Mouse (Mus musculus) naive thymus-derived CD4-positive, alpha-beta T cell, adult 2 months (primary cell): ENCODE measurements around the gene Tbc1d16.
"Not testable (repeated sequence)": the region's sequence is repeated elsewhere in the genome, so short reads cannot be mapped to it uniquely, and the experiment has no call there.

Source experiments
- DNase-seq: peaks from one replicate; pipeline ENCODE4 v3.0.0-alpha.2; 2011; ENCODE audit warnings: low read depth

The Tbc1d16 gene

DNA sequence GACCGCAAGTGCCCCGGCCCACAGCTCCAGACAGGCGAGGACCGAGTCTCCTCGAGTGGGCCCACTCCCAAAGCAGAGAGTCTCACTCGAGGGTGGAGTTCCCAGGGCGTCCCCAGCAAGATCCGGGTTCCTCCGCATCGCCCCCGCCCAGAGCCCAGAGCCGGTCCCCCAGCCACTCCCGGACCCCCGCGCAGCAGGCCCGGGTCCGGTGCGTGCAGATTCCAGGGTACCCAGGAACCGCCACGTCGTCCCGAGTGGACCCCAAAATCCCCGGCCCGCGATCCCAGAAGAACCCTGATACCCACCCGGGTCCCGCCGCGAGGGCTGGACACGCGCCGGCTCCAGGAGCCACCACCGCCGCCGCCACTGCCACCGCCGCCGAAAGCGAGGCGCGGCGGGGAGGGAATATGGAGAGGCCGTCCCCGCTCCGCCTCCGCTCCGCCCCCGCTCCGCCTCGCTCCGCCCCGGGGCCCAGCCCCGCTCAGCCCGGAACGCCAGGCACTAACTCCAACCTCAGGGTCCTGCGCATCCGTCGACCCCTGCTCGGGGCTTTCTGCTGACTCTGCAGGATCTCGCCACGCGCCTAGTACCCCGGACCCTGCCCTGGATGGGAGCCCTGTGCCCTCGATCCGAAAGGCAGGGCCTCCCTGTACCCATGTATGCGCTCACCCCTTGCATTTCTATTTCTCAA, at the start of gene Tbc1d16, which contains the start of gene Ccdc40:
Tbc1d16 (minus strand) TSS at position 409 of the 691 bp plus-strand sequence.
Ccdc40 (plus strand) TSS at position 482 of the 691 bp plus-strand sequence.
- peak; percentile 80 for DNase-seq

DNA sequence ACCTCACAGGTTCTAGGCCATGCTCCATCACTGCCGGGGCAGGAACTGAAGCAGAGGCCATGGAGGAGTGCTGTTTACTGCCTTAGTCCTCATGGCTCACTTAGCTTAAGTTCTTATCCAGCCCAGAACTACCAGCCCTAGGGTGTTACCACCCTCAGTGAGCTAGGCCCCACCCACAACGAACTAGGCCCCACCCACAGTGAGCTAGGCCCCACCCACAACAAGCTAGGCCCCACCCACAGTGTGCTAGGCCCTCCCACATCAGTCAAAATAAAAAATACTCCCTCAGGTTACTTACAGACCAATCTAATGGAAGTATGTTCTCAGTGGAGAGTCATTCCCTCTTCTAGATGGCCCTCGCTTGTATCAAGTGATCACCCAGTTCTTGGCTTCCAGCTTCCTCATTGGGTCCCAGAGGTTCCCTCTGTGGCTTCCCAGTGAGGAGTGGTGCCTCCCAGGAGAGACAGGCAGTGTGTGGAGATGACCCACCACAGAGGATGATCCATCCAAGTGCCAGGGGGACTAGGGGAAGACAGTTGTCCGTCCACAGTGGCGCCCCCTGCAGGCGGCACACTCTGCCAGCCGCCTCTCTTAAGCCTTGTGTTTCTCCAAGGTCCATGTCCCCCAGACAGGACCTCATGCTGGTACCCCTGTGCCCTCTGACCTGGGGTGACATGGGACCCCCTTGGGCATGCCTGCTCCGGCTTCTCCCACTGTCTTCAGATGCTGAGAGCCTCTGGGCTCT, 45.1 kb upstream of the Tbc1d16 start:
- peak; percentile 49 for DNase-seq

DNA sequence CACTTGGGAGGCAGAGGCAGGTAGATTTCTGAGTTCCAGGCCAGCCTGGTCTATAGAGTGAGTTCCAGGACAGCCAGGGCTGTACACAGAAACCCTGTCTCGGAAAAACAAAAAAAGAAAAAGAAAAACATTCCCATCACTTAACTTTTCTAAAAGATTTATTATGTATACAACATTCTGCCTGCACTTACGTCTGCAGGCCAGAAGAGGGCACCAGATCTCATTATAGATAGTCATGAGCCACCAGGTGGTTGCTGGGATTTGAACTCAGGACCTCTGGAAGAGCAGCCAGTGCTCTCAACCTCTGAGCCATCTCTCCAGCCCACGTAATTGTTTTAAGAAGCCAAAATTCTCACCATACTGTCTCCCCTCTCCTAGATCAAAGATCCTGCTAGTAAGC, 44.2 kb upstream of the Tbc1d16 start:
- not testable (repeated sequence) for DNase-seq

DNA sequence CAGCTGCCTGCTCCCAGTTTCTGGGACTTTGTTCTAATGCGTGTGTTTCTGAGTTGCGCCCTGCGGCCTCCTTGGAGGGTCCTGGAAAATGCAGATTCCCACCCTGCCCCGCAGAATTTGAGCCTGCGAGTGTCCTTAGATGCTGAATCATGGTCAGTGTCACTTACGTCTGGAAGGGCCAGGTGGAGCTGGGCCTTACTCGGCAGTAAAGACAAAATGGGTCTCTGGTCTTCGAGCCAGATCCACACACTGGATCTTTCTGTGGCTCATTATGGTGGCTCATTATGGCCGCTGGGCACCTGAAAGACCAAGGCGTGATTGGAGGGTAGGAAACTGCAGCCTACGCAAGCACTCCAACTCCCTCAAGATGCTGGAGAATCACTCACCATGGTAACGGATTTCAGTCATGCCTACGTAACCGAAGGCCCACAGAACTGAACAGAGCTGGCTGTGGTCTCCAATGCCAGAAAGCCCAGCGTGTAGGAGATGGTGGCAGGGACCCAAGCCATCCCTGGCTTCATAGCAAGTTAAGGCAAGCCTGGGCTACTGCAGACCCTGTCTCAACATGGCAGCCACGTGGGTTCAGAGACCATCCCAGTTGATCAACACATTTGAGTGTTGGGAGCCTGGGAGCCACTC, 40.4 kb upstream of the Tbc1d16 start:
- DNase-seq: no peak

DNA sequence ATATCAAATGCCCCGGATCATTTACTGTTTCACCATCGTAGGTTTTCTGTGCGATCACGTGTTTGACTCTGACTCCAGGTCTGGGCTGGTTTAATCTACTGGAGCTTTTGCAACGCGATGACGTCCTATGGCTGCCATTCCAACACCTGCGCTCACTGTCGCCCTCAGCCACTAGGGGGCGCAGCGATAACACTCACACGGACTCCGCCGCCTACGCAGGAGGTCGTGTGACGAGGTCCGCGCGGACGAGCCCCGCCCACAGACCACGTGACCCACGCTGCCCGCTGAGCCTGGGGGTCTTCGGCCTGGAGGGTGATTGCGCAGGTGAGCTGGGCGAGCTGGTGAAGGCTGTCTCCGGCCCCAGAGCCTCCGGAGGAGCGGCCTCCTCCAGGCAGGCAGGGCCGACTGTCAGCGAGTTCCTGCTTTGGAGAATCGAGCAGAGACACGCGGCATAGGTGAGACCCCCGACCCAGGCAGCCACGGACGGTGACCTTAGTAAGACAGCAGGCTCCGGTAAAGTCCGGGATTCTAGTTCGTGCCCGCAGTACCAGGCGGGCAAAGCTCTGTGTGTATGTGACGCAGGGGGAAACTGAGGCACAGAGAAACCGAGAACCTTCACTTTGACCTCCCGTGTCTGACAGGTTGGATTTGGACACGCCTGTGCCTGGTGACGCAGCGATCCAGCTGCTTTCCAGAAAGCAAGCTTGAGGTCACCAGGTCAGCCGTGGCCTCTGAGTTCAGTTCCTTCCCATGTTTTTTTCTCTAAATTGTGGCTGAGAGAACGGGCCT, 39.7 kb upstream of the Tbc1d16 start, which contains the start of gene Gaa:
Gaa (plus strand) TSS at position 120 of the 789 bp plus-strand sequence.
- peak; percentile 99 for DNase-seq

DNA sequence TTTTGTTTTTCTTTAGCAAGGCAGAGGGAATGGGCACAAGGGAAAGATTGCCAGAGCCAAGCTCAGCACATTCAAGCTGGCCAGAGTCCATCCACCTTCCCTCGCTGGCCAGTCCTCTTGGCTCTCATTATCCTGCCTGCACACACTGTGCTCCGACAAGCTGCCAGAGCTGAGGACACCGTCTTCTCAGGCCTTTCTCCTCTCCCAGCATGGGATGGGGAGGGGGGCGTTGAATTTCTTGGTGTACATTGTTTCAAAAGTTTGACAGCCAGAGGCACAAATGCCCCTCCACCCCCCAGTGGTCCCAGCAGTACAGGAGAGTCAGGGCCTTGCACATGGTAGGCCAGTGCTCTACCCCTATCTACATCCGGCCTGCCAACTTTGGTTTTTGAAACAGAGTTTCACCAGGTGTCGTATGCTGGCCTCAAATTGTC, 39.0 kb upstream of the Tbc1d16 start:
- DNase-seq: no peak

DNA sequence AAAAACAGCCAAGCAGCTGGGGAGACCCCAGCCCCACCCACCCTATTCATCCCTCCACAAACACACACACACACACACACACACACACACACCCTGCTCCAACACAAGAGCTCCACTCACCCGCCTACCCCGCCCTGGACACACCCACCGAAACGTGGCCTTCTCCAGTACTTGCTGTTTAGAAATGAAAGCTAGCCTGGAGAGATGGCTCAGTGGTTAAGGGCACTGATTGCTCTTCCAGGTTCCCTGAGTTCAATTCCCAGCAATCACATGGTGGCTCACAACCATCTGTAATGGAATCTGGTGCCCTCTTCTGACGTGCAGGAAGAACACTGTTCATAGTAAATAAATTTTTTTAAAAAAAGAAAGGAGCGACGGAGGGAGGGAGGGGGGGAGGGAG, 37.5 kb upstream of the Tbc1d16 start:
- no peak for DNase-seq

DNA sequence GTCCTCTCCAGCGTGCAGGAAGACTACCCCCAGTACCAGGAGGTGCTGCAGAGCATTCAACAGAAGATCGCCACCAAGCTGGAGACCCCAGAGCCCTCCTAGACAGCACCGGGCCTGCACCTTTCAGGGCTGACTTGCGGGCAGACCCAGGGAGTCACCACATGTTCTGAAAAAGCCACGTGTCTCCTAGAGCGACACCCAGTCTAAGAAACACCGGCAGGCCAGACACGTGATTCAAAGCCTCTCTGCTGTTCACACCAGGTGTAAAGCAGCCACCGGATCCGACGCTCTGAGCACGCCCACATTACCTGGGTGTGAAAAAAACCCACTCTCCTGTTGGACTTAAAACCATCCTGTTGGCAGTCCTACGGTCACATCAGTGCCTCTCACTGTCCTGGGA, 36.1 kb upstream of the Tbc1d16 start:
- no peak for DNase-seq

DNA sequence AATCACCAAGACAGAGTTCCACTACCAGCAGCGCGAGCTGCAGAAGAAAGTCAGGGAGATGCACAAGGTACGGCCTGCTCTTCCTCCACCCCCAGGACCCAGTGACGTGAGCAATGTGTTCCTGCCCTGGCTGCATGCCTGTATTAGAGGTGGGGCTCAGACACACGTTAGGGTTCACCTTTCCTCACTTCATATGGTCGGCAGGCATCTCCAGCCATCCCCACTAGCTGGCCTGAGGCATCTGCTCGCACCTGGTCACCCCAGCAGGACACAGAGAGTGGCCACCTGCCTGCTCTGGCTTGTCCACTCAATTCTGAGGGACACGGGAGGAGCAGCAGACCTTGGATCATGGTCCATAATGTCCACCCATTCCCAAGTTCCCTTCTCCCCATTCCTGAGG, 31.7 kb upstream of the Tbc1d16 start:
- DNase-seq: no peak

DNA sequence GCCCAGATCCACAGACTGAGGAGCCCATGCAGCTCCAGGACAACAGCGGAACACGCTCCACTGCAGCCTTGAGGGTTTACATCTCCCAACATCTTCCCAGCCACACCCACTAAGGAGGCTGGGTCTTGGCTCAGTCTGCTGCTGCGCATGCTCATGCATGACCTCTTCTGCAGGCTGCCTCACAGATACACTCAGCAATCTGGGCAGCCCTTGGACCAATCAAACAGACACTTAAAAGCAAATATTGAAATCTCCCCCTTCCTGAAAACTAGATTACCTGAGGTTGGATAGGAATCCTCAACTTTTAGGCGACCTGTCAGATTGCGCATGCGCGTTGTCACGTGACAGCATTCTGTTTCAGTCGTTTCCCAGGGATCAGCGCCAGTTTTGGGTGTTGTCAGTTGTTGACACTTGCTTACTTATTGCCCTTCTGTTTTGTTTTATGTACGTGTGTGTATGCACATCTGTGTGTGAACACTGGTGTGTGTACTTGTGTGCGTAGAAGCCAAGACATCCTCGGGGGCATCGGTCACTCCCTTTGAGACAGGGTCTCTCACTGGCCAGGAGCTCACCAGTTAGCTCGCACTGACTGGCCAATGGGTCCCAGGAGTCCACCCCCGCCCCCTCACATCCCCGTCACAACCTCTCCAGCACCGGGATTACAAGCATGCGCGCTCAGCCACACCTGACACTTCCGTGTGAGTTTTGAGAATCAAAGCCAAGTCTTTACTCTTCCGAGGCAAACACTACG, 30.4 kb upstream of the Tbc1d16 start:
- DNase-seq: peak; percentile 77

DNA sequence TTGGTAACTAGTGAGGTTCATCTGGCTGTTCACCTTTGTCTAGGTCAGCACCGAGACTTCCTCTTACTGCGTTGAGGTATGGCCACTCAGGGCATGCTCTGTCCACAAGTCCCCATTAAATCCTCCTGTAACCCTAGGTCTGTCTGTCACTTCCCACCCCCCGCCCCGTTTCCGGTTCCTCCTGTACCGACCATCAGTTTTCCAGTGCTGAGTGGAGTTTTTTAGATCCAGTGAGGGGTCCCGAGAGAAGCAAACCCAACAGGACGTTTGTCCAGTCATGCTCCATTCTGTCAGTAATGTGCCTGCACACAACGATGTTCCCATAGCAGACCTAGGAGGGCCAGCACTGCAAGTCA, 29.9 kb upstream of the Tbc1d16 start:
- DNase-seq: no peak

DNA sequence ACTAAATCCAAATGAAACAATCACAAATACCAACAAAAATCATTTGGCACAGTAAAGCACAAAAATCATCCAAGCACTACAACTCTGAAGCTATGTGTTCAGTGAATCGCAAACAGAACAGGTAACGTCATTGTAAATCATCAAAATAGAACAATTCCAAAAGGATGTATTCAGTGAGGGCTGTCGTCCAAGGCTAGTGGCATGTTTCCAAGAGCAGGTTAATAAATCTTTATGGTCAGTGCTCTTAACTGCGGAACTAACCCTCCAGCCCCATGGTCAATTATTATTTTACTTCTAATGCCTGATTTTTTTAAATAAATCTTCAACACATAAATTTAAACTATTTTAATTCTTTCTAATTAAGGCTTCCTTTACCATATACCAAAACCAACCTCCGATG, 28.3 kb upstream of the Tbc1d16 start:
- DNase-seq: not testable (repeated sequence)

DNA sequence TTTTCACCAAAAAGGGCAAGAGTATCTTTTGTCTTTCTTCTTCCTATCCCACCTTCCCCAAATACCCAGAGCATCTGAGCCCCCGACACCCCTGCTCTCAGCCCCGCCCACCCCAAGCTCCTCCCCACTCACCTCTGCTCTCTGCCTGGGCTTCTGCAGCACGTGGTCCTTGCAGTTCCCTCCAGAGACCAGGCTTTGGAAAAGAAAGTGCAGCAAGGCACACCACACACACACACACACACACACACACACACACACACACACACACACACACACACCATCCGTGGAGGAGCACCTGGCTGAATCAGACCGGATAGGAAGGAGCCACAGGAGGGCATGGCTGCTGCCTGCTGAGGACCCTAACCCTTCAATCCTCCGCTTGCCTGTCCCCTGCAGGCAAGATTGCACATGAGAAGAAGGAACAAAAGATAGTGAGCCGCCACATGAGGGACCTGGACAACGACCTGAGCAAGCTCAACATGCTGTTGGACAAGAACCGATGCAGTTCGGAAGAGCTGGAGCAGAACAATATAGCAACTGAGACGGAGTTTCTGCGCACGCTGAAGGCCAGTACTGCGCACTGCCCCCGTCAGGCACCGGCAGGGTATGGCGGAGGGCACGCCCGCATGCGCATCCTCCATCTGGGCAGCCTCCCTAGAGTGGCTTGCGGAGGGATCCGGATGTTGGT, 24.7 kb upstream of the Tbc1d16 start:
- DNase-seq: peak; percentile 76

DNA sequence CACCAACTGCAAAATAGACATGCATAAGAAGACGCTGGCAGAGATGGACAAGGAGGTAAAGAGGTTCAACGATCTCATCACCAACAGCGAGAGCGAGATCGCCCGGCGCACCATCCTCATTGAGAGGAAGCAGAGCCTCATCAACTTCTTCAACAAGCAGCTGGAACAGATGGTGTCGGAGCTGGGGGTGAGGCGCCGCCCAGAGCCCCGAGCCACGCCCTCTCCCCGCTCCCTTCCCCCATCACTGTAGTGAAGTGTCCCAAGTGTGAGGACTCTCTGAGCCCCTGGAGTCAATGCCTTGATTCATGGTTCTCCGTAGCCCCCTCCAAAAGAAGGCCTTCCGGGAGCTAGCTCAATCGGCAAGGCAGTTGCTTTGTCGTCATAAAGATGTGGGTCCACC, 22.7 kb upstream of the Tbc1d16 start:
- DNase-seq: no peak

DNA sequence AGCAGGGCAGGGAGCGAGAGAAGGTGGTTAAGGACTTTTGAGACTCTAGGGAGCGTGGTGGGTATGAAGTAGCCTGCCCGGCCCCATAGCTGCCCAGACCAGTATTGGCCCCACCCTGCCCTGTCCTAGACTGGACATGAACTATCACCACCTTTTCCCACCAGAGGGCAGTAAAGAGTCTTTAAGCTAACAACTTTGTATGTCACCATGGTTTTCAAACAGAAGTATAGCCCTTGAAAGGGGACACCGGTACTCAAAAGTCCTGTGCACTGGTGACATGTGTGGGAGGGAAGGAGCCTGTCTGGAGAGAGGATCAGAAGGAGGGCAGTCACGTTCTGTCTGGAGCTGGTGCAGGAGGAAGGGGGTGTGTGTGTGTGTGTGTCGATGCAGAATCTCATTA, 20.7 kb upstream of the Tbc1d16 start:
- DNase-seq: peak; percentile 80

DNA sequence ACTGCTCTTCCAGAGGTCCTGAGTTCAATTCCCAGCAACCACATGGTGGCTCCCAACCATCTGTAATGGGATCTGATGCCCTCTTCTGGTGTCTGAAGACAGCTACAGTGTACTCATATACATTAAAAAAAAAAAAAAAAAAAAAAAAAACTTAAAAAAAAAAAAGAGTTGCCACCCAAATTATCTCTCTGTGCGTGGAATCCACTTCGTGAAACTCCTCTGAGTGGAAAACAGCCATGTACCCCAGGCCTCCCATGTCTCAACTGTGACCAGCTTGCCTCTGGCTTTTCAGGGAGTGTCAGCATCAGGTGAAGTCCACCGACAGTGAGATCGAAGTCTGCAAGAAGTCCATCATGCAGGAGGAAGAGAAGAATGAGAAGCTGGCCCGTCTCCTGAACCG, 17.2 kb upstream of the Tbc1d16 start:
- DNase-seq: not testable (repeated sequence)

DNA sequence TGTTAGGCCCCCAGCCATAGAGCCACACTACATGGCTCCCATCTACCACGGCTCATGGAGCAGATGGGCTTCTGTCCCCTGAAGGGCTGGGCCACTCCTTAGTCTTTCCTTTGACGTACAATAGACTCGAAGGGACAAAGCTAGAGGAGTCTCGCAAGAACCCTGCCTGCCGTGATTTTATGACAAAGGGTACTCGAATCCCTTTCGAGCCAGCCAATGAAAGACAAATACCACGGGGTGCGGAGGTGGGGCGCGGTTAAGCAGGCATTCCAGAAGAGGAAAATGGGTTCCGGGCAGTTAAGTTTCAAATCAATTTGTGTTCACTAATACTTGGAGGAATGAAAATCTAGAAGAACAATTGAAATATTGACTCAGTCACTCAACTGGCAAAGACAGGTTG, 11.2 kb upstream of the Tbc1d16 start:
- DNase-seq: no peak

DNA sequence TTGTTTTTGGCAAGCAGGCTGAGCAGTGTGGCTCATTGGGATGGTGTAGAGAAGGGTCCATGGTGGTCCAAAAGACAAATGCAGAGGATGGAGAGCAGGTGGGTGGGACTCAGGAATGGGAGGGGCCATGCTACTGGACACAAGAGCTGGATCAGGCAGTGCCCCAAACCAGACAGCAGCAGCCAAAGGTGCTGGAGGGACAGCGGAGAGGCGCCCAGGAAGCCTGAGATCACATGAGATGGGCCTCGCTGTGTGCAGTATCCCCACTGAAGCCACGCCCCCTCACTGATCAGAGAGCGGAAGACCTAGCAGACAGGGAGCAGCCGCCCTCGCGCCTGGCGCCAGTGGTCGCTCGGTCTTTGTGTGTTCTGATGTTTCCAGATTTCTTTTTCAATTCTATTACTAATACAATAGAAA, 10.0 kb upstream of the Tbc1d16 start:
- DNase-seq: peak; percentile 86

DNA sequence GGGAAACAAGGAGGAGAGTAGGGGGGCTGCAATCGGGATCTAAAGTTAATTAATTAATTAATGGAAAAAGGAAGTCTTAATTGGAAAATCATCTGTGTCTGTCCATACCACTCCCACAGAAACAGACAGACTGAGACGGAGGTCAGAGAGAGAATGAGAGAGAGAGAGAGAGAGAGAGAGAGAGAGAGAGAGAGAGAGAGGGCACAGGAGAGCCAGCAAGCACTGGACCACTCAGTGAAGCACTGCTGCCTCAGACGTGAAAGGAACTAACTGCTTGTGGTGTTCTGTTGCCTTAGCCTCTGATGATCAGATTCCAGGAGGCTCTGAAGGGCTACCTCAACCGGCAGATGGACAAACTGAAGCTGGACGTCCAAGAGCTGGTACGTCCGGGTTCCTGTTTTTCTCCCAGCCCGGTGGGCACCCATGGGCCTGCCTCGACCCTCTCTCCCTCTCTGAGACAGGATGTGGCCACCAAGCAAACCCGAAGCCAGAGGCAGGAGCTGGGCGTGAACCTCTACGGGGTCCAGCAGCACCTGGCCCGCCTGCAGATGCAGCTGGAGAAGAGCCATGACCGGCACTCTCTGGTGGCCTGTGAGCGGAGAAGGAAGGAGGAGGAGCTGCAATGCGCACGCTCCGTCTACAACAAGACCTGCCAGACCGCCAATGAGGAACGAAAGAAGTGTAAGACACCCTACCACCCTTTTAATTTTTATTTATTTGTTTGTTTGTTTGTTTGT, 9.4 kb upstream of the Tbc1d16 start:
- peak; percentile 71 for DNase-seq

DNA sequence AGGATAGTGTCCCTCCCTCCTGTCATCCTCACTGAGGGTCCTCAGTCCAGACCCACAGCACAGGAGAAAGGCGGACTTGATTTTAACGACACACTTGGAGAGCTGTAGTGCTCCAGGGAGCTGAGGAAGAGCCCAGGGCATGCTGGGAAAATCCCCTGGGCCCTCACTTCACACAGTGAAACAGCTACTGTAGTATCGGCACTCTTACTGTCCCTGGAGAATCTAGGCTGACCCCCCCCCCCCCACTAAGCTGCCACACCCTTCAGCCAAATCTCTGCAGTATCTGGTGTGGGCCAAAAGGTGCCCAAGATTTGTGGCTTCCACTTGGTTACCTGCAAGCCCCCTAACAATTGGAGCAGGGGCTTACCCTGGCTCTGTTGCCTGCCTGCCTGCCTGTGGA, 8.7 kb upstream of the Tbc1d16 start:
- DNase-seq: no peak
